Comparison of ENCODE assay signal across 16 mouse cellular contexts in genomic region chr1:180248593-180249146, GRCm38 (mm10). TPM values are rescaled to one million over a fixed set of nuclear protein-coding genes. Genes with fewer than 3 reads are reported as not detected.
DNase-seq lines count a peak whose midpoint lies in the region; ATAC-seq and TF ChIP-seq lines count a peak whose summit lies in the region.
"Had no signal": no experiment of that assay in that cellular context is flagged by ENCODE, and none has a peak within 500 bp of the region (broad histone marks: within the 10 kb centered on the region; RNA-seq: fewer than 3 reads in every experiment).

No protein-coding gene starts in this region.

- no peak overlapping the region for H3K9ac ChIP-seq in heart, postnatal 0 days (replicated peaks; ENCODE audit: low read depth, low read length)
- peak overlapping the region; percentile 60 for H3K9ac ChIP-seq in MEL (ENCODE audit: control insufficient read depth, low read depth, low read length, poor library complexity, severe bottlenecking)
- peak overlapping the region; percentile 8; the same call in 1 of the 2 replicates for H3K9ac ChIP-seq in liver, embryonic 12.5 days
- H3K9ac ChIP-seq: kidney, embryonic 15.5 days; limb, embryonic 13.5 days; midbrain, embryonic 12.5 days had no signal

- no peaks in the 10 kb centered on the region for H3K9me3 ChIP-seq in heart, postnatal 0 days (replicated peaks; ENCODE audit: control insufficient read depth, low read length)
- H3K9me3 ChIP-seq in MEL (replicated peaks; ENCODE audit: insufficient read depth, low read length): no peaks in the 10 kb centered on the region
- peaks cover under 1% of the 10 kb centered on the region; the same call in 1 of the 2 replicates for H3K9me3 ChIP-seq in liver, embryonic 12.5 days (replicated peaks)
- H3K9me3 ChIP-seq: kidney, embryonic 15.5 days; limb, embryonic 13.5 days; midbrain, embryonic 12.5 days had no signal

- ATAC-seq in heart, postnatal 0 days (ENCODE audit: insufficient read depth, low read depth): no peak
- no peak for ATAC-seq in liver, embryonic 12.5 days
- ATAC-seq: forebrain, embryonic 14.5 days had no signal

- no peak for TF ChIP-seq CTCF in heart, postnatal 0 days (IDR thresholded peaks at IDR 0.05; ENCODE audit: low read depth)
- no peak for TF ChIP-seq CTCF in MEL (IDR thresholded peaks at IDR 0.05 in 2 of 3, conservative IDR thresholded peaks at IDR 0.05 in 1 of 3; ENCODE audit: control insufficient read depth in 1 of 3, insufficient read depth in 1 of 3, low read depth in 2 of 3, low read length in 3 of 3, poor library complexity in 1 of 3, severe bottlenecking in 1 of 3)

- no peak; a peak in 1 of 4 replicates for TF ChIP-seq POLR2A in MEL (IDR thresholded peaks at IDR 0.05; ENCODE audit: control insufficient read depth in 1 of 2, insufficient read depth in 1 of 2, low read depth in 1 of 2, low read length in 2 of 2, poor library complexity in 1 of 2)

- TF ChIP-seq RAD21 in MEL (IDR thresholded peaks at IDR 0.05; ENCODE audit: low read depth, low read length): no peak

- H3K36me3 ChIP-seq in heart, postnatal 0 days (replicated peaks; ENCODE audit: control insufficient read depth, insufficient read depth, low read length): no peaks in the 10 kb centered on the region
- peaks cover 0 to 41% of the 10 kb centered on the region in 2 experiments; a peak in 2 of 4 replicates for H3K36me3 ChIP-seq in MEL (ENCODE audit: control insufficient read depth in 1 of 2, insufficient read depth in 2 of 2, low read length in 2 of 2)
- peaks cover 22% of the 10 kb centered on the region for H3K36me3 ChIP-seq in liver, embryonic 12.5 days
- H3K36me3 ChIP-seq: limb, embryonic 13.5 days; midbrain, embryonic 12.5 days had no signal

- no peaks in the 10 kb centered on the region; the same call in 1 of the 2 replicates for H3K79me2 ChIP-seq in MEL (ENCODE audit: control insufficient read depth, insufficient read depth, low read length, poor library complexity)

- H3K27me3 ChIP-seq in heart, postnatal 0 days (ENCODE audit: control insufficient read depth, insufficient read depth, low read length): no peaks in the 10 kb centered on the region
- no peaks in the 10 kb centered on the region for H3K27me3 ChIP-seq in MEL (ENCODE audit: control insufficient read depth in 1 of 2, insufficient read depth in 2 of 2, low read length in 2 of 2)
- H3K27me3 ChIP-seq in liver, embryonic 12.5 days (replicated peaks): no peaks in the 10 kb centered on the region
- H3K27me3 ChIP-seq: kidney, embryonic 15.5 days; limb, embryonic 13.5 days had no signal

- no peak overlapping the region for H3K4me3 ChIP-seq in heart, postnatal 0 days (ENCODE audit: low read depth, low read length)
- peak overlapping the region; percentile 24 to 39 for H3K4me3 ChIP-seq in MEL (ENCODE audit: control insufficient read depth in 1 of 2, insufficient read depth in 1 of 2, low read depth in 2 of 2, low read length in 2 of 2)
- H3K4me3 ChIP-seq in liver, embryonic 12.5 days: peak overlapping the region; percentile 16
- H3K4me3 ChIP-seq: kidney, embryonic 15.5 days; left cerebral cortex, adult 2 months; limb, embryonic 13.5 days; midbrain, embryonic 12.5 days; myocyte had no signal

- H3K4me1 ChIP-seq in heart, postnatal 0 days (ENCODE audit: control insufficient read depth, insufficient read depth): peaks cover 27% of the 10 kb centered on the region
- H3K4me1 ChIP-seq in MEL (ENCODE audit: control insufficient read depth in 1 of 2, insufficient read depth in 2 of 2, low read length in 2 of 2): peaks cover 8 to 55% of the 10 kb centered on the region in 2 experiments
- H3K4me1 ChIP-seq in liver, embryonic 12.5 days: peaks cover 82% of the 10 kb centered on the region

- 38% methylated on average over 7 of the region's 7 CpGs for WGBS in heart, postnatal 0 days
- 22% methylated on average over 7 of the region's 7 CpGs for WGBS in liver, embryonic 12.5 days (ENCODE audit: insufficient replicate concordance)

- DNase-seq in heart, postnatal 0 days (ENCODE audit: low spot score): no peak
- DNase-seq in heart, adult 9 months (ENCODE audit: low spot score in 2 of 2): no peak
- DNase-seq in MEL (ENCODE audit: low read depth, low spot score): peak; percentile 74
- DNase-seq in layer of hippocampus, adult 9-10 months (ENCODE audit: low spot score): no peak
- no peak for DNase-seq in cerebellum, adult 9-11 months
- DNase-seq in layer of hippocampus, postnatal 10 days (ENCODE audit: low spot score in 2 of 2): no peak
- DNase-seq: adrenal gland, adult 8-10 months; cerebellum, adult 2 months; thymus, adult 2 months had no signal

- TF ChIP-seq EP300 in heart, postnatal 0 days (IDR thresholded peaks at IDR 0.05; ENCODE audit: low read depth): no peak
- peak; percentile 95 for TF ChIP-seq EP300 in MEL (IDR thresholded peaks at IDR 0.05; ENCODE audit: low read depth in 1 of 2, low read length in 2 of 2)

- H3K27ac ChIP-seq in heart, postnatal 0 days (ENCODE audit: low read depth): peak overlapping the region; percentile 14; the same call in 1 of the 2 replicates
- peak overlapping the region; percentile 99 for H3K27ac ChIP-seq in MEL (ENCODE audit: control insufficient read depth, low read depth, low read length)
- H3K27ac ChIP-seq in liver, embryonic 12.5 days: peak overlapping the region; percentile 72
- H3K27ac ChIP-seq: left cerebral cortex, adult 2 months; limb, embryonic 13.5 days; midbrain, embryonic 12.5 days had no signal

- no peak overlapping the region for H3K4me2 ChIP-seq in heart, postnatal 0 days (ENCODE audit: low read depth, low read length)
- H3K4me2 ChIP-seq in liver, embryonic 12.5 days: peak overlapping the region; percentile 47
- H3K4me2 ChIP-seq: kidney, embryonic 15.5 days; limb, embryonic 13.5 days; midbrain, embryonic 12.5 days had no signal

TF ChIP-seq in MEL, 35 proteins besides CTCF, POLR2A, EP300 and RAD21:
- TF ChIP-seq POLR2AphosphoS2 (IDR thresholded peaks at IDR 0.05; ENCODE audit: low read length): no peak
- TF ChIP-seq TBP (IDR thresholded peaks at IDR 0.05; ENCODE audit: low read depth, low read length): 0 out of 2 replicates have a peak, but pooled peaks have one; percentile 53
- TF ChIP-seq GATA1 (IDR thresholded peaks at IDR 0.05; ENCODE audit: low read depth, low read length): peak; percentile 97
- TF ChIP-seq MYB (IDR thresholded peaks at IDR 0.05; ENCODE audit: low read depth, low read length): peak; percentile 70
- TF ChIP-seq CHD1 (IDR thresholded peaks at IDR 0.05; ENCODE audit: low read depth, low read length): peak; percentile 57
- TF ChIP-seq RCOR1 (IDR thresholded peaks at IDR 0.05; ENCODE audit: low read depth, low read length): peak; percentile 93
- no peak for TF ChIP-seq NELFE (IDR thresholded peaks at IDR 0.05; ENCODE audit: low read depth, low read length)
- TF ChIP-seq TCF12 (IDR thresholded peaks at IDR 0.05; ENCODE audit: low read depth, low read length): peak; percentile 82
- TF ChIP-seq SIN3A (IDR thresholded peaks at IDR 0.05; ENCODE audit: low read length): peak; percentile 83
- no peak; the same call in 1 of the 2 replicates for TF ChIP-seq TAL1 (IDR thresholded peaks at IDR 0.05; ENCODE audit: low read length)
- no peak for TF ChIP-seq MYC (IDR thresholded peaks at IDR 0.05; ENCODE audit: low read depth, low read length)
- TF ChIP-seq ELF1 (IDR thresholded peaks at IDR 0.05; ENCODE audit: low read depth, low read length): peak; percentile 50; the same call in 1 of the 2 replicates
- no peak for TF ChIP-seq GABPA (IDR thresholded peaks at IDR 0.05; ENCODE audit: low read depth, low read length)
- peak; percentile 99 for TF ChIP-seq BHLHE40 (IDR thresholded peaks at IDR 0.05; ENCODE audit: borderline replicate concordance, low read depth, low read length)
- no peak for TF ChIP-seq POLR2AphosphoS5 (IDR thresholded peaks at IDR 0.05; ENCODE audit: borderline replicate concordance, low read depth, low read length)
- TF ChIP-seq MAFK (IDR thresholded peaks at IDR 0.05; ENCODE audit: borderline replicate concordance, low read depth, low read length): peak; percentile 66; the same call in 1 of the 2 replicates
- TF ChIP-seq MEF2A (IDR thresholded peaks at IDR 0.05; ENCODE audit: extremely low read depth, insufficient replicate concordance, low read depth, low read length, poor library complexity, severe bottlenecking): peak; percentile 52; the same call in 1 of the 2 replicates
- TF ChIP-seq ZKSCAN1 (IDR thresholded peaks at IDR 0.05; ENCODE audit: low read depth, low read length): no peak
- peak; percentile 76 for TF ChIP-seq CHD2 (IDR thresholded peaks at IDR 0.05; ENCODE audit: low read length)
- peak; percentile 22; the same call in 1 of the 2 replicates for TF ChIP-seq MXI1 (IDR thresholded peaks at IDR 0.05; ENCODE audit: low read depth, low read length)
- peak; percentile 92 for TF ChIP-seq ETS1 (IDR thresholded peaks at IDR 0.05; ENCODE audit: low read depth, low read length)
- TF ChIP-seq MAX (IDR thresholded peaks at IDR 0.05; ENCODE audit: low read length): 0 out of 2 replicates have a peak, but pooled peaks have one; percentile 3
- peak; percentile 96 for TF ChIP-seq MAZ (IDR thresholded peaks at IDR 0.05; ENCODE audit: low read depth, low read length)
TF ChIP-seq in MEL: peak in this region for 16.

RNA-seq across cellular contexts. Expression of gene Psen2, which starts 14.6 kb away (rescaled TPM):
- 30.8 and 33.3 TPM in 2 replicates for total RNA-seq in heart, postnatal 0 days (2014; rRNA removed; ENCODE audit: low replicate concordance)
- 15.2 and 16.4 TPM in 2 replicates for polyA plus RNA-seq in heart, postnatal 0 days (2015; fragmentation: Nextera tagmentation; extraction: Ambion mirVana)
- total RNA-seq in MEL (2012; rRNA removed): 37.0 and 39.2 TPM in 2 replicates
- 10 to 100 TPM in 1 of 2 experiments, not detected in 1; 35.0 TPM for polyA plus RNA-seq in MEL (2012; ENCODE audit: insufficient read depth in 1 of 2, insufficient read length in 2 of 2, low read depth in 1 of 2, low replicate concordance in 2 of 2, missing spikeins in 1 of 2)
- polyA plus RNA-seq in liver, embryonic 12.5 days (2016; fragmentation: Nextera tagmentation; extraction: Ambion mirVana): 20.9 and 21.3 TPM in 2 replicates
- 10 to 100 TPM; 23.1 to 24.0 TPM for total RNA-seq in layer of hippocampus, postnatal 10 days (2021)

RNA-seq across cellular contexts. Expression of gene Coq8a, which starts 49.3 kb away (rescaled TPM):
- 148 and 166 TPM in 2 replicates for total RNA-seq in heart, postnatal 0 days (2014; rRNA removed; ENCODE audit: low replicate concordance)
- 226 and 231 TPM in 2 replicates for polyA plus RNA-seq in heart, postnatal 0 days (2015; fragmentation: Nextera tagmentation; extraction: Ambion mirVana)
- 0.95 and 1.5 TPM in 2 replicates for total RNA-seq in MEL (2012; rRNA removed)
- 1 to 10 TPM in 1 of 2 experiments, not detected in 1; 2.1 TPM for polyA plus RNA-seq in MEL (2012; ENCODE audit: insufficient read depth in 1 of 2, insufficient read length in 2 of 2, low read depth in 1 of 2, low replicate concordance in 2 of 2, missing spikeins in 1 of 2)
- polyA plus RNA-seq in liver, embryonic 12.5 days (2016; fragmentation: Nextera tagmentation; extraction: Ambion mirVana): 5.0 and 7.8 TPM in 2 replicates
- 10 to 100 TPM; 20.2 to 20.5 TPM for total RNA-seq in layer of hippocampus, postnatal 10 days (2021)

Comparison
In these comparisons a context has a peak if more than half of its experiments do, and no peak if none do; other contexts are left out.
1. H3K27ac ChIP-seq: peak in every context shown above with its lines; median percentile 99 in MEL; 72 in liver, embryonic 12.5 days; 14 in heart, postnatal 0 days.